Mouse (Mus musculus): ENCODE results near the gene Ctc1. TPM values are rescaled to one million over a fixed set of nuclear protein-coding genes. Genes with fewer than 3 reads are reported as not detected.
"Not testable (repeated sequence)": the region's sequence is repeated elsewhere in the genome, so short reads cannot be mapped to it uniquely, and the experiment has no call there.

Gene Ctc1
- 10 to 100 TPM; 30.7 to 46.1 (median 39.2) TPM for total RNA-seq (2022)

- peak; percentile 87 for DNase-seq
These were observed at the start of gene Ctc1 for GRCm38 (mm10) chr11:69015644-69016441. Ctc1 (plus strand) TSS chr11:69015911.

- no peak for DNase-seq
These were observed 49.2 kb upstream of the Ctc1 start for GRCm38 (mm10) chr11:68966554-68966953.

- peak; percentile 91 for DNase-seq
These were observed 48.1 kb upstream of the Ctc1 start, which contains the start of gene Slc25a35 for GRCm38 (mm10) chr11:68967337-68968282. Slc25a35 (plus strand) TSS chr11:68968131.

GRCm38 (mm10) chr11:68968752-68969151, 47.0 kb upstream of the Ctc1 start:
- DNase-seq, result no peak

- DNase-seq, result no peak
These were observed 45.5 kb upstream of the Ctc1 start for GRCm38 (mm10) chr11:68970232-68970631.

GRCm38 (mm10) chr11:68973250-68974058, 42.3 kb upstream of the Ctc1 start:
- DNase-seq, result peak; percentile 87

- DNase-seq, result no peak
These were observed 41.7 kb upstream of the Ctc1 start for GRCm38 (mm10) chr11:68974059-68974450.

GRCm38 (mm10) chr11:68975085-68975484, 40.6 kb upstream of the Ctc1 start, which contains the start of gene Rangrf:
Rangrf (minus strand) TSS chr11:68975185.
- DNase-seq, result no peak

- no peak for DNase-seq
These were observed 40.1 kb upstream of the Ctc1 start for GRCm38 (mm10) chr11:68975601-68976000.

- DNase-seq, result no peak
These were observed 36.4 kb upstream of the Ctc1 start for GRCm38 (mm10) chr11:68979320-68979733.

GRCm38 (mm10) chr11:68980919-68981318, 34.8 kb upstream of the Ctc1 start:
- no peak for DNase-seq

- DNase-seq, result peak; percentile 51
These were observed 32.9 kb upstream of the Ctc1 start for GRCm38 (mm10) chr11:68982639-68983369.

GRCm38 (mm10) chr11:68987365-68987882, 28.3 kb upstream of the Ctc1 start:
- no peak for DNase-seq

- DNase-seq, result no peak
These were observed 27.4 kb upstream of the Ctc1 start for GRCm38 (mm10) chr11:68988341-68988740.

GRCm38 (mm10) chr11:68993122-68993521, 22.6 kb upstream of the Ctc1 start:
- DNase-seq, result no peak

- DNase-seq, result no peak
These were observed 21.3 kb upstream of the Ctc1 start for GRCm38 (mm10) chr11:68994377-68994776.

- DNase-seq, result no peak
These were observed 18.6 kb upstream of the Ctc1 start for GRCm38 (mm10) chr11:68997080-68997479.

GRCm38 (mm10) chr11:69002782-69003181, 12.9 kb upstream of the Ctc1 start:
- not testable (repeated sequence) for DNase-seq

- peak; percentile 35 for DNase-seq
These were observed 12.1 kb upstream of the Ctc1 start for GRCm38 (mm10) chr11:69003592-69003991.

- DNase-seq, result no peak
These were observed 10.5 kb upstream of the Ctc1 start for GRCm38 (mm10) chr11:69005193-69005592.

GRCm38 (mm10) chr11:69006575-69006974, 9.1 kb upstream of the Ctc1 start:
- not testable (repeated sequence) for DNase-seq
